Mouse (Mus musculus): ENCODE data around the gene Tsen15.
"Not testable (repeated sequence)": the region's sequence is repeated elsewhere in the genome, so short reads cannot be mapped to it uniquely, and the experiment has no call there.

Tsen15 gene

DNA sequence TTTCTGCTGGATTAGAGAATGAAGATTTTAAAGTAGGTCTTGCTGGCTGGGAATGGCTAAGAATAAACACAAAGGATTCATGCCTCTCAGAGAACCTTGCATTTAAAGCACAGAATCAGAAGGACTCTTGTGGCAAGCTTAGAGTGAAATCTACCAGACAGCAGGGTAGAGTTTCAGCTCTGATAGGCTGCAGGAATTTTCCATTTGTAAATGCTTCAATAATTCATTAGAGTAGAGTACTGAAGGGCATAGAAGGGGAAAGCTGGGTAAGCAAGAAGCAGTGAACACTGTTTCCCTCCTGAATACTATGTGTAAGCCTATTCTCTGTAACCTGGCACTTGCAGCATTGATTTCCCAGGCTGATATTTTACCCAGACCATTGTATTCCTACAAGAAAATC, 2.8 kb upstream of the Tsen15 start:
- in situ Hi-C loops (cut with MboI; ENCODE audit: low sequenced_read_pairs) = no loop called here

DNA sequence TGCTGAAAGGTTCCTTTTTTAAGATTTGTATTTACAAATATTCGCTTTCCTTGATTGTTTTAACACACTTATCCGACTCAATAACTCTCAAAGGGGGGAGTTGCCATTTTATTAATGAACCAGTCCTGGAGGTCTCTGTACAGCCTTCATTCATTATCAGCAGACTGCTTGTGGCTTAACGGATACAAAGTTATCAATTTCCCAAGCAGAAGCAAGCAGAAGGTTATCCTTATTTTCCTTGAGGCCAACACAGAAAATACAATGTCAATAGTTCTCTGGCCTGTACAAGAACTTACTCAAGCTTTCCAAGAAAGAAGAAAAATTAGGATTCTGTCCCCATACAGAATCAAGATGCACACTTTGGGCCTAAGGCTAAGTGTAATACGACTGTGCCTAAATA, 795 bp downstream of the Tsen15 start:
- in situ Hi-C loops (cut with MboI; ENCODE audit: low sequenced_read_pairs) = not testable (repeated sequence)

GRCm38 (mm10) chr1:152384589-152384988, 1.9 kb downstream of the Tsen15 start:
- in situ Hi-C loops (cut with MboI; ENCODE audit: low sequenced_read_pairs) = no loop called here

DNA sequence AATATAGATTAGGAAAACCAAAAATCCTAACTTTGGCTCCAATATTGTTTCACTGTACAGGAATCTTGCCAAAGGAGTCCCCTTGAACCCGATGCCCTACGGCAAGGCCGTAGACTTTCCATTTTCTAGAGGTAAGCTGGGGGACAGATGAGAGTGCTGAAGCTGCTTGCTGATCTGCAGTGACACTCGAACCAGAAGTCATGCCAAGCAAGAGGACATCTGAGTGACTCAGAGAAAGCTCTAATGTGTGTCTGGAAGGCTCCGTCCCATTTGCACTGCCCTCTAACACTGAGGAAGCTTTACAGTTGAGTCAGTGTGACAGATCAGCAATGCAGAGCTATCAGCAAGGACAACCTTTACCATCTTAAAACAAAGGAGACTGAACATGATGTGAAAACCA, 8.2 kb downstream of the Tsen15 start:
- in situ Hi-C loops (cut with MboI; ENCODE audit: low sequenced_read_pairs) = no loop called here

DNA sequence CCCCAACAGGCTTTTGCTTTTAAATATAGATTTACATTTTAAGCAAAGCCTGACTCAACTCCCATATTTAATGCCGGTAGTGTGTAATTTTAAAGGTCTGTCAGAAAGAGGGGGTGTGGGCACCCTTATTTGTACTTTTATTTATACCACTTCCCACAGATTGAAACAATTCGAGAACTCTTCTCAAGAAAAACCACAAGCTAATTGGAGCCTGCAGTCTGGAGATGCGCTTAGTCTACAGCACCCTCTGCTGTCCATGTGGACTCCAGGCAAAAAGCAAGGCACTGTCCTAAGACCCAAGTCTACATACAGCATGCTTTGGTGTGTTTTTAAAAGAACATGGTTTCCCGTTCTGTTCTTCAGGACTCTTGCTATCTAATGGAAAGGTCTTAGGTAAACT, 17.3 kb downstream of the Tsen15 start:
- in situ Hi-C loops (cut with MboI; ENCODE audit: low sequenced_read_pairs) = loop anchor here (25.0 kb wide), 1 partner anchor 532 kb away; no protein-coding TSS in a partner anchor

DNA sequence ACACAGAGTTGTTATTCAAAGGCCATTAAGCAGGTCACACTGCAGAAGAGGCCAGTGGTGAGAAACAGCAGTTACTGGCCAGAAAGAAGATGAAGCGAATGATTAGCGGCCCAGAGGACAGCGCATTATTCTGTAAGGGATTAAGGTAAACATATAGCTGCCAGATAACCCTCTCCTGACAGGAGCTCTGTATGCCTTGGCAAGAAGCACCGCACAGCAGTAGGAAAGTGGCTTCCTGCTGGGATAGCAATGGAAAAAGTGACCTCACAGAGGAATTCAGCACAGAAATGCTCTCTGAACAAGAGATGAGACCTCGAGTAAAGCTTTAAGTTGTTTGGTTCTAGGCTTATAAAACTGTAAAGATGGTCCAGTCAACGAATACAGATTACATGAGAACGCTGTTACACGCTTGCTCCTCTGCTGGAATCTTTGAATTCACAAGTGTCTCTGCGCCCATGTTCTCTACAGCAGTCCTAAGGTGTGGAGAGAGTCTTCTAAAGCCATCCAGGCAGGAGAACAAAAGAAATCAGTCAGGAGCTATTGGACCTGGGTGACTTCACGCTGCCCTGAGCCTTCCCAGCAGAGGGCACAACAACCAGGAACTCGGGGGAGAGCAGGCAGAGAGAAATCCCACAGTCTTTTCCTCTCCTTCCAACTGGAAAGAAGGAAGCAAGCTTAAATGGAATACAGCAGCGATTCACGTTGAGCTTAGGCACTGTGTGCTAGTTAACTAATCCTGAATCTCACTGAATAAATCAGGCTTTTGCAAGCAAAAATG, 18.0 kb downstream of the Tsen15 start:
- in situ Hi-C loops (cut with MboI; ENCODE audit: low sequenced_read_pairs) = loop anchor here (25.0 kb wide), 1 partner anchor 531 kb away; no protein-coding TSS in a partner anchor

DNA sequence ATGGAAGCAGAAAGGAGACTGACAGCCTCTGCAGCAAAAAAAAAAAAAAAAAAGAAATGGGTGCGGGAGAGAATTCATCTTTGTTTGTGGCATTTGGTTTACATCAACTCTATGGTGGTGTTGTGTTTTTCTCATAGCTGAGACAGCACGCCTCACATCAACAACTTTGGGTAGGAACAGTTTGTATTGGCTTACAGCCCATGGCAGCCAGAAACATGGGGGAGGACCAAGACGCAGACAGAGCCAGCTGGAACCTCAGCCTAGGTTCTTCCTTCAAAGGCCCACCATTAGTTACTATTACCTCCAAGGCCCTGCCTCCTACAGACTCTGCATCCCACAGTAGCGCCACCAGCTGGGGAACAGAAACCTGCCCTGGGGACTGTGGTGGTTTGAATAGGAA, 29.8 kb downstream of the Tsen15 start:
- in situ Hi-C loops (cut with MboI; ENCODE audit: low sequenced_read_pairs) = loop anchor here (25.0 kb wide), 1 partner anchor 519 kb away; no protein-coding TSS in a partner anchor

DNA sequence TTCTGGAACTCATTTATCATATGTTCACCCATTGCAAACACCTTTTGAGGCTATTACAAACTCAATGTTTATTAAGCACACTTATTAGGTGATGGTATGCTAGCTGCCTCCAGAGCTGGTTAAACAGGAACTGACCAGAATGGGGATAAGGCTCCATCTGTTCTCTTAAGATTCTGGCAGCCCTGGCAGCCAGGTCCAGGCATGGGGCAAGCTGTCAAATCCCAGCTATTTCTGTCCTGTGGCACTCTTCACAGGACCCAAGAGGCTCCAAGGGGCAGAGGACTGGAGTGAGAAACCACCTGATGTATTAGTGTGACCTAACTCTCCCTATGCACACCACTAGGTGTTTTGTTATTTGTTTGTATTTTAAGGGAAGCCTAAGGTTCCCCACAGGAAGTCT, 38.5 kb downstream of the Tsen15 start:
- in situ Hi-C loops (cut with MboI; ENCODE audit: low sequenced_read_pairs) = no loop called here

DNA sequence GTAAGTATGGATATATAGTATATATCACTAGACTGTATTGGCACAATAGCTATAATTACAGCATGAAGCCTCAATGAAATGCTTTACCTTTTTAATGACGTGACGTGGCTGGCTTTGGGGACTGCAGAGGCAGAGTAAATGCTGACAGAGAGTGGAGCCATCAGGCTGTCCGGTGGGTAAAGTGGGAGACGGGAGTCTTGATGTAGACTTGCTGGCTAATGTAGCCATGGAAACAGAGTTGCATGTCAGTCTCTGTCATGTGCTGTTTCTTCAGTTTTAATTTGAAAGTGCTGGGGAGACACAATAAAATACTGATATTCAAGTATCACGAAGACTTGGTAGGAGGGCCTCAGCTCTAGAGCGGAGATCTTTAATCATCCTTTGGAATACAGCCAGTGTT, 62.5 kb downstream of the Tsen15 start:
- in situ Hi-C loops (cut with MboI; ENCODE audit: low sequenced_read_pairs) = no loop called here

Measured in CH12F3 (cell line).